Mouse (Mus musculus) brain, embryonic 14.5 days (tissue): ENCODE results near the gene Actn1. TPM values are rescaled to one million over a fixed set of nuclear protein-coding genes. Genes with fewer than 3 reads are reported as not detected.
A peak's percentile ranks its signal among the peaks of the same experiment; 100 is the strongest.

Experiments
- DNase-seq: peaks from one replicate; pipeline ENCODE4 v3.0.0-alpha.2; 2011; ENCODE audit warnings: low read depth
- CTCF ChIP-seq: fragments of 200-500 bp; IDR thresholded peaks from 2 replicates; pipeline ENCODE4 v1.5.1; 2012; ENCODE audit warnings: inconsistent platforms, mild to moderate bottlenecking, moderate library complexity, borderline replicate concordance; ENCODE audit not compliant: insufficient read depth, insufficient read length; ENCODE audit errors: extremely low read depth
- POLR2A ChIP-seq: fragments of 200-500 bp; IDR thresholded peaks from 2 replicates; pipeline ENCODE4 v1.6.1; 2012; ENCODE audit warnings: mild to moderate bottlenecking, inconsistent platforms, borderline replicate concordance; ENCODE audit not compliant: poor library complexity, insufficient read depth, insufficient read length, severe bottlenecking; ENCODE audit errors: extremely low read depth
- polyA plus RNA-seq: library from polyadenylated mRNA; depleted of rRNA; stranded (reverse); fragments of >200 nt; gene quantifications from 2 replicates; pipeline ENCODE4 v1.2.3, GENCODE M21; 2012

Gene Actn1
- polyA plus RNA-seq, 1 experiment = 30.5 TPM

- no peak for TF ChIP-seq CTCF
- no peak for DNase-seq
Measured at GRCm38 (mm10) chr12:80249539-80249938, 10.6 kb downstream of the Actn1 start.

- no peak for DNase-seq
- TF ChIP-seq POLR2A (no peak), CTCF (no peak)
Measured at GRCm38 (mm10) chr12:80247067-80247466, 13.1 kb downstream of the Actn1 start.

- DNase-seq = no peak
- TF ChIP-seq POLR2A (no peak), CTCF (no peak)
Measured at GRCm38 (mm10) chr12:80246505-80246904, 13.7 kb downstream of the Actn1 start.

GRCm38 (mm10) chr12:80244755-80245154 lies 15.4 kb downstream of the Actn1 start:
- no peak for DNase-seq
- no peak for TF ChIP-seq CTCF
- no peak for TF ChIP-seq POLR2A

- TF ChIP-seq CTCF (no peak), POLR2A (no peak)
- no peak for DNase-seq
Measured at GRCm38 (mm10) chr12:80244127-80244526, 16.0 kb downstream of the Actn1 start.

GRCm38 (mm10) chr12:80243335-80243734 lies 16.8 kb downstream of the Actn1 start:
- no peak for TF ChIP-seq CTCF
- no peak for TF ChIP-seq POLR2A
- DNase-seq = no peak

GRCm38 (mm10) chr12:80239445-80239844 lies 20.7 kb downstream of the Actn1 start:
- DNase-seq = peak; percentile 45
- TF ChIP-seq CTCF (no peak), POLR2A (no peak)

- no peak for TF ChIP-seq CTCF
- no peak for TF ChIP-seq POLR2A
- no peak for DNase-seq
Measured at GRCm38 (mm10) chr12:80238523-80238922, 21.6 kb downstream of the Actn1 start.

- TF ChIP-seq POLR2A (no peak), CTCF (no peak)
- no peak for DNase-seq
Measured at GRCm38 (mm10) chr12:80235295-80235694, 24.9 kb downstream of the Actn1 start.

GRCm38 (mm10) chr12:80234226-80234625 lies 25.9 kb downstream of the Actn1 start:
- TF ChIP-seq CTCF (no peak), POLR2A (no peak)
- DNase-seq = no peak

GRCm38 (mm10) chr12:80232840-80233218 lies 27.3 kb downstream of the Actn1 start:
- DNase-seq = no peak
- TF ChIP-seq CTCF (no peak), POLR2A (no peak)

- TF ChIP-seq CTCF = no peak
- TF ChIP-seq POLR2A = no peak
- DNase-seq = no peak
Measured at GRCm38 (mm10) chr12:80232076-80232839, 27.9 kb downstream of the Actn1 start.

- TF ChIP-seq CTCF (no peak), POLR2A (no peak)
- DNase-seq = peak; percentile 21
Measured at GRCm38 (mm10) chr12:80231317-80231716, 28.9 kb downstream of the Actn1 start.

GRCm38 (mm10) chr12:80230854-80231253 lies 29.3 kb downstream of the Actn1 start:
- no peak for TF ChIP-seq POLR2A
- no peak for TF ChIP-seq CTCF
- no peak for DNase-seq
